Mouse (Mus musculus) cerebellum, adult 11 months (tissue): ENCODE results near the gene Olfr372.
"Not testable (repeated sequence)": the region's sequence is repeated elsewhere in the genome, so short reads cannot be mapped to it uniquely, and the experiment has no call there.

Source experiments
- DNase-seq: peaks from one replicate; pipeline ENCODE4 v3.0.0; 2022

Gene Olfr372

DNA sequence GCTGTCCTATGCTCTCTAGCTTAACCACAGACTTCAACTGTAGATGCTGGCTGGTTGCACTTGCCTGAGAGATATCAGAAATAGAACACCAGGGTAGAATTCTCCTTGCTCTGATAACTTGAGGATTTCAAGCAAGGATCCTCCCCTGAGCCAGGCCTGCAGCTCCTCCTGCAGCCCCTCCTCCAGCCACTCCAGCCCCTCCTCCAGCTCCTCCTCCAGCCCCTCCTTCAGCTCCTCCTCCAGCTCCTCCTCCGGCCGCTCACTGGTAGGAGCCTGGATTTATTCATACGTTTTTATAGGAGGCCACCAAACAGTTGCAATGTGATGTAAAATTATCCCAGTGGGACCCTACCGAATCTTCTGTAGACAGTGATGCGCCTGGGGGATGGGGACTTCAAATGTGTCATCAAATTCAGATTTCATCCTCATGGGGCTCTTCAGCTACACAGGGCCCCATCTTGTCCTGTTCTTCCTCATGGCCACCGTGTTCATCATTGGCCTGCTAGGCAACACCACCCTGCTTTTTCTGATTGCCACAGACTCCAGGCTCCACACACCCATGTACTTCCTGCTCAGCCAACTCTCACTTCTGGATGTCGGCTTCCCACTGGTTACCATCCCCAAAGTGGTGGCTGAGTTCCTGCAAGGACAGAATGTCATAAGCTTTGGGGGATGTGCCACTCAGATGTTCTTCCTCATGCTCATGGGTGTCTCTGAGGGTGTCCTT is 58.5 kb downstream of the Olfr372 start:
- DNase-seq: not testable (repeated sequence)

GRCm38 (mm10) chr8:72105165-72105564 is 64.1 kb downstream of the Olfr372 start:
- DNase-seq: no peak

DNA sequence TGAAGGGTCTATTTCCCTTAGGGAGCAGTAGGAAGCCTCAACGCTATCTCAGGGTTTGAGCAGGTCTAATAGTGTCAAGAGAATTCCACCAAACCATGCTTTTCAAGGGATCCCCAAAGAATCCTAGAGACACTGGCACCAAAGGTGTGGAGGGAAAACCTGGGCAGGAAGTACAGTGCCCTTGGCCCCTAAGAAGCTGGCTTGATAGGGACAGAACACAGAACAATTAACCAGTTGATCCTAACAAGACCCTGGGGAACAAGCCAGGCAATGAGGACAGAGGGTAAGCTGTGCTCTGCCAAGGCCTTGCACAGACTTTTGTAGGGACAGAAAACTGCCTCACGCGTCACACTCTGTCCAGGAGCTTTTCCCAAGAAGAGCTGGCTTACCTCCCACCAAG is 65.7 kb downstream of the Olfr372 start, which contains the start of gene Olfr374:
Olfr374 (plus strand) TSS at position 301 of the 400 bp plus-strand sequence.
- no peak for DNase-seq
